Mouse (Mus musculus) Muller cell, postnatal 12 days (primary cell): ENCODE measurements around the gene Slc10a7.
"Not testable (repeated sequence)": the region's sequence is repeated elsewhere in the genome, so short reads cannot be mapped to it uniquely, and the experiment has no call there.

Experiments
- DNase-seq: peaks from one replicate; pipeline ENCODE4 v3.0.0-alpha.2; 2015; ENCODE audit errors: inconsistent ontology term

Slc10a7 gene

GRCm38 (mm10) chr8:78667399-78667798 lies 158.3 kb downstream of the Slc10a7 start:
- DNase-seq = no peak

- DNase-seq = no peak
Measured at GRCm38 (mm10) chr8:78668206-78668605, 159.1 kb downstream of the Slc10a7 start.

- DNase-seq = no peak
Measured at GRCm38 (mm10) chr8:78670241-78670640, 161.1 kb downstream of the Slc10a7 start.

GRCm38 (mm10) chr8:78678541-78679219 lies 169.5 kb downstream of the Slc10a7 start:
- no peak for DNase-seq

- DNase-seq = no peak
Measured at GRCm38 (mm10) chr8:78690795-78691194, 181.6 kb downstream of the Slc10a7 start.

GRCm38 (mm10) chr8:78698331-78698741 lies 189.2 kb downstream of the Slc10a7 start:
- no peak for DNase-seq

- DNase-seq = no peak
Measured at GRCm38 (mm10) chr8:78703068-78703820, 194.1 kb downstream of the Slc10a7 start.

- no peak for DNase-seq
Measured at GRCm38 (mm10) chr8:78705980-78706379, 196.8 kb downstream of the Slc10a7 start.

GRCm38 (mm10) chr8:78709948-78710644 lies 200.9 kb downstream of the Slc10a7 start:
- DNase-seq = no peak

GRCm38 (mm10) chr8:78710961-78711360 lies 201.8 kb downstream of the Slc10a7 start:
- DNase-seq = no peak

GRCm38 (mm10) chr8:78714880-78715279 lies 205.7 kb downstream of the Slc10a7 start:
- DNase-seq = no peak

- no peak for DNase-seq
Measured at GRCm38 (mm10) chr8:78716546-78716945, 207.4 kb downstream of the Slc10a7 start.

- not testable (repeated sequence) for DNase-seq
Measured at GRCm38 (mm10) chr8:78717191-78717590, 208.0 kb downstream of the Slc10a7 start.

GRCm38 (mm10) chr8:78719279-78720040 lies 210.3 kb downstream of the Slc10a7 start:
- no peak for DNase-seq

- DNase-seq = no peak
Measured at GRCm38 (mm10) chr8:78720041-78720414, 210.9 kb downstream of the Slc10a7 start.

GRCm38 (mm10) chr8:78721576-78721975 lies 212.4 kb downstream of the Slc10a7 start:
- DNase-seq = no peak

- DNase-seq = no peak
Measured at GRCm38 (mm10) chr8:78722201-78722600, 213.1 kb downstream of the Slc10a7 start.

GRCm38 (mm10) chr8:78724832-78725231 lies 215.7 kb downstream of the Slc10a7 start:
- no peak for DNase-seq

GRCm38 (mm10) chr8:78728240-78728639 lies 219.1 kb downstream of the Slc10a7 start:
- DNase-seq = no peak

- DNase-seq = no peak
Measured at GRCm38 (mm10) chr8:78732410-78732809, 223.3 kb downstream of the Slc10a7 start.

GRCm38 (mm10) chr8:78732995-78733512 lies 223.9 kb downstream of the Slc10a7 start:
- DNase-seq = no peak
